Mouse (Mus musculus): Measurements from ENCODE around the gene Adgrl3.

DNA sequence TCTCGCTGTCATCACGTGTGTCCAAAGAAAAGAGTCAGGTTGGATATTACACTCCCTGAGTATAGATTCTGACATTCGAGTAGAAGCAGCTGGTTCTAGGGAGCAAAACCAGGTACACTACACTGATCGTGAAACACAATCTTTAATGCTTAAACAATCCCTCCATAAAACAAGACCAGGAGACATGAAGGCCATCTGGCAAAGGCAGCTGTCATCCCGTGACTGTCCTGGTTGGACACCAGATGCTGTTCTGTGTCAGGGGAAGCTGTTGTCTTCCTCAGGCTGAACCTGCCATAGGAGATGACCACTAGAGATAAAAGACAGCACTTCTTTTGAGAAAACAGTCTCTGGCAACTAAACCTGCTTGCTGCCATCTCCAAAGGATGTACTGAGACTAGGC is 228.8 kb downstream of the Adgrl3 start:
- TF ChIP-seq CTCF (IDR thresholded peaks at IDR 0.05; ENCODE audit: low read depth) = no peak
- no peak for TF ChIP-seq EP300 (IDR thresholded peaks at IDR 0.05; ENCODE audit: low read depth)
